Mouse (Mus musculus) olfactory bulb, adult 2 months (tissue): Measurements from ENCODE around the gene Gpr132. TPM values are rescaled to one million over a fixed set of nuclear protein-coding genes. Genes with fewer than 3 reads are reported as not detected.

Experiments
- H3K27ac ChIP-seq: fragments of 200-500 bp; 2 replicates; pipeline ENCODE4 v1.5.1; 2012; ENCODE audit warnings: low read depth, low read length; ENCODE audit not compliant: insufficient read depth
- H3K4me1 ChIP-seq: fragments of 200-500 bp; 2 replicates; pipeline ENCODE4 v1.6.1; 2012; ENCODE audit warnings: low read length; ENCODE audit not compliant: control insufficient read depth, insufficient read depth
- H3K4me3 ChIP-seq: fragments of 200-500 bp; 2 replicates; pipeline ENCODE4 v1.5.1; 2012; ENCODE audit warnings: mild to moderate bottlenecking, low read depth, low read length, moderate library complexity; ENCODE audit not compliant: insufficient read depth
- CTCF ChIP-seq: fragments of 200-500 bp; IDR thresholded peaks from 2 replicates; pipeline ENCODE4 v1.5.1; 2012; ENCODE audit warnings: low read depth, mild to moderate bottlenecking, low read length, moderate library complexity; ENCODE audit not compliant: insufficient read depth
- POLR2A ChIP-seq: fragments of 200-500 bp; IDR thresholded peaks from 2 replicates; pipeline ENCODE4 v1.6.1; 2012; ENCODE audit warnings: mild to moderate bottlenecking, low read depth, low read length, moderate library complexity; ENCODE audit not compliant: insufficient read depth
- WGBS: fragments of 180-500 bp; shearing (Covaris S2); methylation state at CpG from one replicate; pipeline ENCODE4 v1.1.7; 2018; 5-methylcytosine and 5-hydroxymethylcytosine counted together
- polyA plus RNA-seq: library from polyadenylated mRNA; stranded (reverse); fragments of >200 nt; gene quantifications from 2 replicates; pipeline ENCODE4 v1.2.4, GENCODE M21; 2012; ENCODE audit warnings: low replicate concordance; ENCODE audit not compliant: missing spikeins, insufficient read depth, insufficient read length

Gene Gpr132
- polyA plus RNA-seq, 1 experiment: not detected

- WGBS: under 1% methylated on average over 64 of the region's 64 CpGs
- peak within 1 kb of the TSS; percentile 62 for H3K4me3 ChIP-seq
- peak within 1 kb of the TSS; percentile 66 for H3K27ac ChIP-seq
- no peak for TF ChIP-seq CTCF
- peak; percentile 62; the same call in 1 of the 2 replicates for TF ChIP-seq POLR2A
- H3K4me1 ChIP-seq: peaks cover 21% of the 10 kb centered on the region
These were observed 59.3 kb downstream of the Gpr132 start, which contains the start of gene Clba1 for GRCm38 (mm10) chr12:112808587-112809364. Gene Clba1 (plus strand): TSS chr12:112808937.

- Histone ChIP-seq H3K27ac (peak overlapping the region; percentile 66), H3K4me1 (peaks cover 21% of the 10 kb centered on the region), H3K4me3 (peak overlapping the region; percentile 62)
- 46% methylated on average over 5 of the region's 5 CpGs for WGBS
- no peak for TF ChIP-seq CTCF
- no peak for TF ChIP-seq POLR2A
These were observed 59.8 kb downstream of the Gpr132 start for GRCm38 (mm10) chr12:112808212-112808586.

GRCm38 (mm10) chr12:112807796-112808195 lies 60.2 kb downstream of the Gpr132 start:
- Histone ChIP-seq H3K27ac (peak overlapping the region; percentile 66; the same call in 1 of the 2 replicates), H3K4me3 (no peak overlapping the region), H3K4me1 (peaks cover 24% of the 10 kb centered on the region)
- TF ChIP-seq POLR2A: no peak
- TF ChIP-seq CTCF: no peak
- 84% methylated on average over 4 of the region's 4 CpGs for WGBS

- no peak for TF ChIP-seq CTCF
- no peak for TF ChIP-seq POLR2A
- H3K27ac ChIP-seq: no peak overlapping the region
- 85% methylated on average over 6 of the region's 6 CpGs for WGBS
- peaks cover 35% of the 10 kb centered on the region for H3K4me1 ChIP-seq
- H3K4me3 ChIP-seq: no peak overlapping the region
These were observed 62.0 kb downstream of the Gpr132 start for GRCm38 (mm10) chr12:112806044-112806443.

- TF ChIP-seq CTCF: no peak
- no peak for TF ChIP-seq POLR2A
- WGBS: 52% methylated on average over 13 of the region's 13 CpGs
- Histone ChIP-seq H3K4me1 (peaks cover 27% of the 10 kb centered on the region), H3K4me3 (no peak overlapping the region), H3K27ac (no peak overlapping the region)
These were observed 64.0 kb downstream of the Gpr132 start for GRCm38 (mm10) chr12:112804046-112804445.

- H3K4me1 ChIP-seq: peaks cover 33% of the 10 kb centered on the region
- WGBS: 48% methylated on average over 3 of the region's 3 CpGs
- no peak overlapping the region for H3K4me3 ChIP-seq
- no peak overlapping the region for H3K27ac ChIP-seq
- TF ChIP-seq POLR2A (no peak), CTCF (no peak)
These were observed 65.1 kb downstream of the Gpr132 start for GRCm38 (mm10) chr12:112802917-112803316.

- WGBS: 5% methylated on average over 66 of the region's 69 CpGs
- H3K4me3 ChIP-seq: peak within 1 kb of the TSS; percentile 55
- no peak for TF ChIP-seq POLR2A
- no peak for TF ChIP-seq CTCF
- peaks cover 38% of the 10 kb centered on the region for H3K4me1 ChIP-seq
- no peak within 1 kb of the TSS for H3K27ac ChIP-seq
These were observed 65.9 kb downstream of the Gpr132 start, which contains the start of gene Ahnak2 for GRCm38 (mm10) chr12:112801864-112802846. Gene Ahnak2 (minus strand): TSS chr12:112802657.

Other genes with a start within 250 kb of the Gpr132 start
- not detected in 2 replicates for gene Adssl1, start 248.2 kb downstream of the Gpr132 start, polyA plus RNA-seq
- not detected in 2 replicates for gene Siva1, start 223.5 kb downstream of the Gpr132 start, polyA plus RNA-seq
- not detected in 2 replicates for gene Akt1, start 193.3 kb downstream of the Gpr132 start, polyA plus RNA-seq
- not detected in 2 replicates for gene Zbtb42, start 189.4 kb downstream of the Gpr132 start, polyA plus RNA-seq
- not detected in 2 replicates for gene Cep170b, start 147.8 kb downstream of the Gpr132 start, polyA plus RNA-seq
- gene Pld4, start 107.6 kb downstream of the Gpr132 start, polyA plus RNA-seq: not detected in 2 replicates
- not detected in 2 replicates for gene Ahnak2, start 65.6 kb downstream of the Gpr132 start, polyA plus RNA-seq
- not detected in 2 replicates for gene Clba1, start 59.3 kb downstream of the Gpr132 start, polyA plus RNA-seq
- not detected in 2 replicates for gene Cdca4, start 38.8 kb downstream of the Gpr132 start, polyA plus RNA-seq
- gene Jag2, start 61.5 kb upstream of the Gpr132 start, polyA plus RNA-seq: not detected in 2 replicates
- gene Nudt14, start 73.9 kb upstream of the Gpr132 start, polyA plus RNA-seq: not detected in 2 replicates
- gene Btbd6, start 108.3 kb upstream of the Gpr132 start, polyA plus RNA-seq: not detected in 2 replicates
- not detected in 2 replicates for gene Brf1, start 132.5 kb upstream of the Gpr132 start, polyA plus RNA-seq
- gene Pacs2, start 146.3 kb upstream of the Gpr132 start, polyA plus RNA-seq: not detected in 2 replicates
- not detected in 2 replicates for gene Tex22, start 206.3 kb upstream of the Gpr132 start, polyA plus RNA-seq
- gene Mta1, start 230.1 kb upstream of the Gpr132 start, polyA plus RNA-seq: not detected in 2 replicates